Mouse (Mus musculus) gastrocnemius, postnatal 25 days (tissue): Measurements from ENCODE around the gene Vps13d. TPM values are rescaled to one million over a fixed set of nuclear protein-coding genes. Genes with fewer than 3 reads are reported as not detected.

ENCODE experiments used
- DNase-seq: peaks from one replicate; pipeline ENCODE4 v3.0.0; 2022
- total RNA-seq, 2 experiments: library from RNA; stranded (reverse); gene quantifications; 1 replicate in 1 of 2; 2 replicates in 1 of 2; pipeline ENCODE4 v1.2.3; 2021

The Vps13d gene
- total RNA-seq, 2 experiments from 2014 or later, result 26.7 to 32.8 TPM

DNA sequence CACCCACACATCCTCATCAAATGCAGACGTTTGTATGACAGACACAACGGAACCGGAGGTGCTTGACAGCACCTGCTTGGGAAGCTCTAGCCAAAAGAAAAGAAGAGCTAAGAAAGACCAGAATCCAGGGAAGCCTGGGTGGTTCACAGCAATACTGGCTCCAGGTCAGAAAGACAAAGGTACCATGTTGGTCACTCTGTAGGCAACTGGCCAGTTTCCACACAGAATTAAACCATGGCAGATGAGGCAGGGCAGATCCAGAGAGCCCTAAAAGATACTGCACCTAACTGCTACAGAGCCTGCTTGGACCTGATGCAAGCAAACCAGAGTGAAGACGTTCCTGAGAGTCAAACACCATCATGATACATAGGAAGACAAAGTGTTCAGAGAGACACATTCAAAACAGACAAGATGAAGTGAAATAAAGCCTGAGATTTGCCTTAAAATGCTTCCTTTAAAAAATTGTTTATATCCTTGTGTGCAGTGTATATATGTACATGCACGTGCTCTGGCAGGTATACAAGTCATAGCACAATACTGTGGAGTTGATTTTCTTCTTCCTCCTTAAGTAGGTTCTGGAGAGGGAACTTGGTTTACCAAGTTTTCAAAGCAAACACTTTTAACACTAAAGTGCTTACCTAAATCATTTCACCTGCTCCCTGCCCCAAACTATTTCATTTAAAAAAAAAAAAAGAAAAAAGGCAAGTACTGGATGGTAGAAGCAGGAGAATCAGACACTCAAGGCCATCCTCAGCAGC, 44.3 kb downstream of the Vps13d start:
- no peak for DNase-seq

DNA sequence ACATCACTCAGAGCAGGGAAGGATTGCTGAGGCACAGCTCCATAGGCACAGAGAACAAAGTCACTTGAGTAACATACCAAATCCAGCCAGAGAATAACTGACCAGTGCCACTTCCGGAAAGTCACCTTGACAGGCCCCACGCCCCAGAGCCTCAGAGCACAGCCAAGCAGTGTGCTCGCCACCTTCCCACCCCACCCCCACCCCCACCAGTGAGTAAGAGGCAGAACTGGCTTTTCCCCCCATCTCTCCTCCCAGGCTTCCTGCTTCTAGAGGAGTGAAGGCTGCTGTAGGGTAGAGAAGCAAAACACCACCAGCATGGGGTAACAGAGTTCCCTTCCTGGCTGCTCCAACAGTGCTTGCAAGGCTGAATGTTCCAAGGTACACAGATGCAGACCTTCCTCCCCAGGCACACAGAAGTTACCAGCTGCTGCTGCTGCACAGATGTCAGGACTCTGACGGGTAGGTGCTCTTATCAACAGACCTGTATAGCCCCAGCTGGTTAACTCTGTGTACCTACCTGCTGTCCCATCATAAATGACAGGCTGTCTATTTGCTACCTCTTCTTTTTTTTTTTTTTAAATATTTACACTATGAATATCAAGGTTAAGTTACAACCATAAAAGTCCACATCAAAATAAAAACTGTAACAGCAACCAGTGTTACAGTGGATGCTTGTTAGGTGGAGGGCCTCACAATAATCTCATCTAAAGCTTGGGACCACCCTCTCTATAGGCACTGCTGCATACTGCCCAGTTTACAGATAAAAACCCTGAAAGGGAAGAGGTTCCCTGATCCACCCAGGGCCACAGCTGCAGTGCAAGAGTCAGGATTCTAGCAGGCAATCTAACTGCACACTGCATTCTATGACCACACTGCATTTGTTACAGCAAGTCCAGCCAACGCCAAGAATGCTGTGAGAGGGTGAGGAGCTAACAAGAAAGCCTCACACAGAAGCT, 47.5 kb downstream of the Vps13d start:
- no peak for DNase-seq

DNA sequence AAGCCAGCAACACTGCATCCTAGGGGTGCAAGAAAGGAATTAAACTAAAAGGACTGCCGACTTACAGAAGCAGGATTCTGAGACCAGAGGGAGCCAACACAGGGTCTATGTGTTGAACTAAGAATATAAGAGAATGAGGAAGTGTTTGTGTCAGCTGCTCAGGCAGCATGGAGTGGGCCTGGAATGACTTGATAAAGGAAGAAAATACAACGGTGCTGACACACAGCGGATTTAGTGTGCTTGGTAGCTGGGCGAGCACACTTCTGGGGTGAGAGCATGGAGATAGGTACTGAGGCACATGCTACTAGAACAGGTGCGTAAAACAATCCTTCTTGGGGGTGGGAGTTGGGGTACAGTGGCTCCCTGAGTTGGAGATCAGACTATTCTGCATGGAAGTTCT, 51.3 kb downstream of the Vps13d start:
- DNase-seq, result no peak

DNA sequence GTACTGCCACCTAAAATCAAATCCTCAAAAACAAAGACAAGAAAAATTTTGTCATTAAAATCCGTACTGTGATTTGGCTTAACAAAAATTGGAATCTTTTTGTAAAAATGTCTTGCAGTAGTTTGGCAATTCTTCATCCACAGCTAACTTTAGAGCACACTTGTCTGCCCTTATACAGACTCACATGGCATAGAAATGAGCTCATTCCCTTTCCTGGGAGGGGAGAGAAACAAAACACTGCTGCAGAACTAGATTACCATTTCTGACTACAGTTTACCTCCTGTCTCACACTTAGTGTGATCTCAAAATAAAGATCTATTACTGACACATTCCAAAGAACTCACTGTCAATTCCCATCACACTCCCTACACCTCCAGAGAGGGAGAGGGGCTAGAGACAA, 58.1 kb downstream of the Vps13d start:
- DNase-seq, result no peak

DNA sequence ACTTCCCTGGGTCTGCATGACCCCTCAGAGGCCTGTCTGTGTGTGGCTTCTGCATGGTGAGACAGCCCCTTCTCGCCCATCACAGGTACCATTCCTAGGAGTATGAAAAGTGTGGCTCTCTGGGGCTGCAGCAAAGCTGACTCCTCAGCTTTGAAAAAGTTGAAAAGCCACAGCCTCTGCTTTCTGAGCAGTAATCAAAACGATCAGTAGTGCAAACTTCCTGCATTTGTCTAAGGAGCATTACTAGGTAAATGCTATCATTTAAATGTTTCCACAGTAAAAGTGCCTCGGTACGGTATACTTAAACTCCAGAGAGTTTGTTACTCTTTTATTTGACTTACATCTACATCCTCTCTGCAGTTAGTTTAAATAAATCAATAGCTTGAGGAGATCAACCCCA, 59.3 kb downstream of the Vps13d start:
- no peak for DNase-seq

DNA sequence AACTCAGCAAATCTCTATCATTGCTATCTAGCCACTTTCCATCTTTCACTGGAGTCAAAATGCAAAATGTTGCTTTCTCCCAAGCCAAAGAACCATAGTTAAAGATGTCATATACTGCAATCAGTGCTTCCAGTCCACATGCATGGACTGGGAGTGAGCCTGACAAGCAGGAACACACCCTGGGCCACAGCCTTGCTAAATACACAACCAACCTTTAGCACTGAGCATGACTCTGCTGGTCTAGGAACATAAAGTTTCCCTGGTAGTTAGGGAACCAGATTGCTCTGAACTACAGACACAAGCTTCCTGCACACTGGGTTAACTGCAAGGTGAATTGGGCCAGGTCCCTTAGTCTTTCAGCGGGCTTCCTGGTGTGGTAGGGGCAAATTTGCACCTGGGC, 64.0 kb downstream of the Vps13d start:
- DNase-seq, result no peak

DNA sequence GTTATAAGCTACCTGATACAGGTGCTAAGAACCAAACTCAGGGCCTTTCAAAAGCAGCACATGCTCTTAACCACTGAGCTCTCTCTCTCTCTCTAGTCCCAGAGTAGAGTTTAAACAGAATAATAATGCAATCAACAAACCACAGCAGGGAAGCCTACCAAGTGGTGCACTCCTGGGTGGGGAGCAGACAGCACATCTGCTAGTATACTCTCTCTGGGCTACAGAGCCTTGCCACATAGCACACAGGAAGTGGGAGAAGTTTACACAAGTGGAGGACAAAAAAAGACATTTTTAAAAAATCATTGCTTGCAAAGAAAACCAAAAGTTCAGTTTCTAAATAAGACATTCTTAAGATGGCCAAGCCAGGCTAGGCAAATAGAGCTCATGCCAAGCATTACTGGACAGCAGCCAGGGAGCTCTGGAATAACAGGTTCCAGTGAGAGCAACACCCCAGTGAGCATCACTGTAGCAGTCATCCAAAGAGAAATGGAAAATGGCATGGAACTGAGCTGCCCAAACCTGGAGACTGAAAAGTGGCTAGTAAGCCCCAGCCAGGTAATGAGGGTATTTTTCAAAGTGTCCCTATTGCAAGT, 64.8 kb downstream of the Vps13d start:
- DNase-seq, result peak; percentile 43

DNA sequence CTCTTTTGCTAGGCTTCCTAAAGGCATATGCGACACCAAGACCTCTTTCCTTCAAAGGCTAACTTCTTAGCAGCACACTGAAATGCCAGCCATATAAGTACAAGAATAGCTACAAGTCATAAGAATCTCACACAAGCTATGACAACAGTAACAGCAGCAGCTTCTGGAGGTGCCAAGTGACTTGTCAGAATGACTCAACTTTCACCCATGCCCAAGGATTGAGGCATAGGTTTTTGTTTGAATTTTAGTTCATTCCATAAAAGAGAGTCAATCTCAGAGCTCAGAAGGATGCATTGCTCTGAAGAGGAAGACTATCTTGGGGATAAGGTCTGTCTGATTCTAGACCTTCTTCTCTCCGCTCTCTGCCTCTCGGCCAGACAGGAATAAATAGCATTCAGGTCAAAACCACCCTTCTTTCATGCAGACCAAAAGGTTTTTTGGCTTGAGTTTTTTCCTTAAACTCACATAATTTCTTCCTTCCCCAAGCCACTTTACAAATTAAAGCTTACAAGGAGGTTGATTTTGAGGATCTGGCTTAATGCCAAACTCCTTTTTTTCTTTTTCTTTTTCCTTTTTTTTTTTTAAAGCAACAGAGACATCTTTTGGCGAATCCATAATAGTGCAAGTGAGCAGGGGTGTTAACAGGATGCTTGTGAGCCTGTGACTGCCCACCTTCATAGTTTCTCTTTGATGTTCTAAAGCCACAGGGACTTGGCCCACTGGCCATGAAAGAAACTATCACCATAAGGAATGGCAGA, 69.2 kb downstream of the Vps13d start:
- no peak for DNase-seq

DNA sequence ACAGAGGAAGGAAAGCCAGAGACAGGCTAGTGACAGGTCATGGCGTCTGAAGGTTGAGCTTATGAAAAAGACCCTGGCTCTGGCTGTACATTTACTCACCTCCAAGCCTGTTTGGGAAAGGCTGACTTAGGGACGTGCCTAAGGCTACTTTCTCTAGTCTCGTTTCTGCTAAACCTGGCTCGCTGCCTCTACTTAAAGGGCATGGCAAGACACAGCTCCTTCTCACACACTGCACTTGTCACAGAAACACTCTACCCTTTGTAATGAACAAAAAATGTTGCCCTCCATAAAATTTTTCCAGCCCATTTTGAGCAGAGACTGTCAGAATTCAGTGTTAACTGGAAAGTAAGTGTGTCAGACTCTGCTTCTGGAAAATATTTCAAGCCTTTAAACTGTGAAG, 70.4 kb downstream of the Vps13d start:
- DNase-seq, result no peak

DNA sequence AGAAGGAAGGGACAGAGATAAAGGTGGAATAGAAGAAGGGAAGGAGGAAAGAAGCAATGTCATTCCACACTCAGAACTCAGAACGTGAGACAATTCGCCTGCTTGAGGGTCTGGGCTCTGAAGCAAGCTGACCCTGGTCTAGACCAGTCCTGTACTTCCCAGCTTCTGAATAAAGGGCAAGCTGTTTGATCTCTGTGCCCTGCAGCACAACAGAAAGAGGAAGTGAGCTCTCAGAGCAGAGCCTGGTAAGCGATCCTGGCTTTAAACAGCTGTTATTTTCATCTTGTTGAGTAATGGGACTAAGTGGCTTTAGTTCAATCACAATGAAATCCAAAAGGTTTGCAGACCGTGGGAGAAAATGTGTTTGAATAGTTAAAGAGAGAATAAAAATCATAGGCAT, 83.2 kb downstream of the Vps13d start:
- DNase-seq, result no peak

DNA sequence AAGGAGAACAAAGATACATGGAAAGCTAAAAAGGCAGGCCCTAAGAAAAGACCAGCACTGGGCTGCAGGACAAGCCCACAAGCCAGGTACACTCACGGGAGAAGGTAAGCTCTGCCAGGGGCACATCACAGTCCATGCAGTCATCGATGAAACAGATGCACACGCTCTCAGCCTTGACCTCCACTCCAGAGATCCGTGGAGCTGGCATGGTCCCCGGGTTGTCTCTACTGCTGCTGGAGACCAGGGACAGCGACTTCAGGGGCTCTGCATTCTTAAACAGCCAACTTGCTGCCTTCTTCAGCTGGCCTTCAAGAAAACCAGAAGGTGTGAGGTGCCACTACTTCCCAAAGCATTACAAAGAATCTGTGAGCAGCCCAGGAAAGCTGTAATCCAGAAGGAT, 84.1 kb downstream of the Vps13d start:
- no peak for DNase-seq

DNA sequence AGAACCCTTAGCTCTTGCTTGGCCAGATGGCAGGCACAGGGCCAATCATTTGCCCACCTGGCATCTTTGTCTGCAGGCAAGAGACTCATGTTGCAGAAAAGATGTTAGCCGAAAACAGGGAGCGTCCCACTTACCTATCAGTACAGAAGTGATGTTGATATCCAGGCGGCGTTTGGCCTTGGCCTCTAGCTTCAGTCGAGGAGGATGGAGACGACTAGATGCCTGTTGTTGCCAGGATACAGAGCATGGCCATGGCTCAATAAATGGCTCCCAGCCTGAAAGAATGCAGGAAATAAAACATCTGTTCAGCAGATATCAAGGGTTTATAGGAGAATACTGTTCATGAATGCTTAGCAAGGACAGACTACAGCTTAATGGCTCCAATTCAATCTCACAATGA, 88.0 kb downstream of the Vps13d start:
- DNase-seq, result no peak

DNA sequence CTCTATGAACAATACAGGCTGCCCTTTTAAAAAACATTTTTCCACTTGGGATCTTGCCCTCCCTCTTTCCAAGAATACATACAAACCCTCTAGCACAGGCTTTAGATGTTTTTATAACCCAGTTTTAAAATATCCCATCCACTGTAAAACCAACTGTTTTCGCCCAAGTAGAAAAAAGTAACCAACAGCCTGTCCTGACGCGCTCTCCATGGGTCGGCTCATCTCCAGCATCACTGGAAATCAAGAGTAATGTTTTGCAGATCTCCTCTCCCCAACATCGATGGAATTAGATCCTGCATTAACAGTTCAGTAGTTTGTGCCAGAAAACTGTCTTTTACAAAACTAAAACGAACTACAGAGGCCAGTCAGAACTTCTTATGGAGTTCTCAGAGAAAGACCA, 89.5 kb downstream of the Vps13d start:
- no peak for DNase-seq

DNA sequence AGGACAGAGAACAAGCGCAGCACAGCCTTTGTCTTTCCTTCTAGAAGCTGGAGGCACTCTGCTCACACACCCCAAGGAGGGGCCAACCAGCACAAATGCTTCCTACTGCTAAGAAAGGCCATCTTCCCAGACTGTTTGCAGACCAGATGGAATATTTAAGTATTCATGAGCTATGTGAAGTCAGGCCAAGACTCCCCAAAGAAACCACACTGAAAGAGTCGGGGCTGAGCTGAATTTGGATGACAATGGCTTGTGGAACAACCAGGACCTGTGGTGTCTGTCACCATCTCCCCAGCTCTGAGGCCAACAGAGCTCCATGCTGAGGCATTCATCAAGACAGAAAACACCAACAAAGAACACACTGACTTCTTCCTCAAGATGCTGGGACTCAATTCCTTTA, 89.9 kb downstream of the Vps13d start:
- no peak for DNase-seq

DNA sequence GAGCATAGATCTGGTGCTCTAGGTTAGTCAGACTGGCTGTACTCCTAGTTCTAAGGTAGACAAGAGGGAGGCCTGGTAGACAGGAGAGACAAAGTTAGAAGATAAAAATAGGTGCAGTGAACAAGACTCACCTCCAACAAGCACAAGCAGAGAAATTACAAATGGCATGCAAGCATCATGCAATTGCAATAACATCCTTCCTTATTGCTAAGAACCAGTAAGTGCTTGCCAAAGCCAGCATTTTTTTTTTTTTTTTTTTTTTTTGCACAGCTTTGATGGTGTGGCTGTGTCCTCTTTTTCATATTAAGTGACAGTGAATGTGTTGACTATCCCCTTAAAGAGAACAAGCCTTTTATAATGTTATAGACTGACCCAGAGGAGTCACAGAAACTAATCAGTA, 91.2 kb downstream of the Vps13d start:
- DNase-seq, result no peak

DNA sequence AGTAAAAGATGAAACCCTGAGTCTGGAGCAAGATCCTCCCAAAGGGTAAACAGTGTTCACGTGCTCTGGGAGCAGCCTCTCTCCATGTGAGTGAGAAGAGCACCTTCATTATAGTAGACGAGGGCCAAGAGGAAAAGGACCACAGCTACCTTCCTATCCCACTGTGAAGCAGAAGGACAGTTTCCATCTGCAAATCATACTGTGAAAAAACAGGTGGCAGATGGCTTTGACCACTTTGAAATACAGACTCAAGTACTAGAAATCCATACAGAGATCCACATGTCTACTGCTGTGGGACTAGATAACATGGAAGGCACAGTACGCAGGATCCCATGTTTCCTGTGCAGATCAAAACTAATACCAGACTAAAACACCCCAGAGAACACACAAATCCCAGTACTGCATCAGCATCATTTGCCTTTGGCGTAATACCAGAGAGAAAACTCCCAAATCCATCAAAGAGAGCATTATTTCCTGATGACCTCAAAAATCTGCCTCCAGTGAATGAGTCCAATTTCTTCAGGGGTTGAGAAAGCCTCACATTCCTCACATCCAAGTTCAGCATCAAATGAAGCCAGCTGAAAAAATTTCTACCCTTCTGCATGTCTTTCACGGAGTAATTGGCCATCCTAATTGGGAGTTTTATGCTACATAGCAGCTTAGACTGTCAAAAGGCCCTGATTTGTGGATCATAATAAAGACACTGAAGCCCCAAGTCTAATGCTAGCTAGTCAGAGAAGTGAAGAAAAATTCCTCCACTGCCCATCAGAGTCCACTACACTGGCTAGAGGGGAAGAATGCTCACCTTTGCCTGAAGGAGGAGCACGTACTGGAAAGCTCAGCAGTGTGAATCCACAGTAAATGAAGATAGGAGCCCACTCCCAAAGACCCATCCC, 92.7 kb downstream of the Vps13d start:
- DNase-seq, result no peak

DNA sequence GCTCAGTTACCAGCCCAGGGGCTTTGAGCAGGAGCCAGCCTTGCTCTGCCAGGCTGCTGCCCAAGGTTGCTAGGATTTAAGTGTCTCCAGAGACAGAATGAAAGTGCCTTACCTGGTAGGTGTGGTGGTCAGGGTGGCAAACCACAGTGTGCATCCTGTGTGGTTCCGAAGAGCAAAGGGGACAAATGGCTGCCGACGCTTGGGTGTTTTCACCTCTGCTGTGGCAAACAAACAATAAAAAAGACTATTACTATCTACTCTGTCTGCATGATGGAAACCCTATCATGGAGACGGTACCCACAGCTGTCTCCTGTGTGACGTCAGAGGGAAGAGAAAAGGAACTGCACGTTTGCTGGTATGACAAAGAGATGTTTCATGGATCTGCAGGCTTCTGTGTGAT, 95.0 kb downstream of the Vps13d start:
- DNase-seq, result no peak

DNA sequence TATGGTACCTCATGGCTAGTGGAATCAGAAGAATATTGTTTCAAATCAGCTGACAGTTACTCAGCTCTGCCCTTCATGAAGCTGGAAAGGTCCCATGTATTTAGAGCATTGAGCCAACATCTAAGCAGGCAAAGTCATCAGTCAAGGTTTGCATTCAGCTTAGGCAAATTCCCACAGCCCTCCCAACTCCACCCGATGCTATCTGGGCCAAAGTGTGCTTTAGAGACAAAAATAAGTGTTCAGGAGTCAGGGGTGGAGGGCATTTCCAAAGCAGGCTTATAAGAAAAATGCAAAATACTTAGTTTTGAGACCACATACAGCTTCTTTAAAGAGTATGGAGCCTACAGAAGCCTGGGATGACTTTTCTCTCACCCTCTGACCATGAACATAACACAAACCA, 95.5 kb downstream of the Vps13d start:
- no peak for DNase-seq

DNA sequence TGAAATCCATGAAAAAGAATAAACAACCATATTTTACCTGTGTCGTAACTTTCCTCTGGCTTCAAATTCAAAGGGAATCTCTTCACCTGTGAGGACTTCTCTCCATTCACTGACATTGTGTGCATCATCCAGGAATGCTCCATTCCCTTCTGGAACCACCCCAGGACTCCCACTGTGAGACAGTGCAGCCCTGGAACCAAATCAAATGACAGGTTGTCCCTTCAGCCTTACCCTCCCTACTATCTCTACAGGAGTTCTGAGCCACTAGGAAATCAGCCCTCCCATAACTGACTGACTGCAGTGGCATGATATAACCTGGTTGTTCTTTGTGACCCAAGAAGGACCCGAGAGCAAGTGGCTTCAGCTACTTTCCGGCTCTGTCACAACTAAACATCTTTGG, 96.8 kb downstream of the Vps13d start:
- no peak for DNase-seq

DNA sequence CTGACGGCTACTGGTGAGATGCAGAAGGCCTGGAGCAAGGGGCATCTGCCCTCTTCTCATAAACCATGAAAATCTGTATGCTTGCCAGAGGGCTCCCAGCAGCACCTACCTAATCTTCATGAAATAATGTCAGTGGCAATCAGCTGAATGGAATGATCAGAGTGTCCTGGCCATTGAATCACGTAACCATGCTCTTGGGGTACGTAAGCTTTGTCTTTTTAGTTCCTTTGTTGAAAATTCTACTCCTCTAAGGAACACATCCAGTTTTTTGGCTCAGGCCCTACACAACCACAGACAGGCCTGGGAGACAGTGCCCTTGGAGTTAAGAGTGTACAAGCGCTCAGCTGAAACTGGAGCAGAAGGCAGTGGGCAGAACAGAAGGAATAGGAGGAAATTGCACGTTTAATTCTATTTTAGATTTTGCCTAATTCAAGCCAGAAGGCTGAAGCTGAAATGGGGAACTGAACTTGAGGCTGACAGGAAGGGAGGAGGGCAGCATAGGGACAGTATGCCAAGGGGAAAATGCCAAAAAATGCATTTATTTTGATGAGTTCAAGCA, 98.2 kb downstream of the Vps13d start:
- no peak for DNase-seq

DNA sequence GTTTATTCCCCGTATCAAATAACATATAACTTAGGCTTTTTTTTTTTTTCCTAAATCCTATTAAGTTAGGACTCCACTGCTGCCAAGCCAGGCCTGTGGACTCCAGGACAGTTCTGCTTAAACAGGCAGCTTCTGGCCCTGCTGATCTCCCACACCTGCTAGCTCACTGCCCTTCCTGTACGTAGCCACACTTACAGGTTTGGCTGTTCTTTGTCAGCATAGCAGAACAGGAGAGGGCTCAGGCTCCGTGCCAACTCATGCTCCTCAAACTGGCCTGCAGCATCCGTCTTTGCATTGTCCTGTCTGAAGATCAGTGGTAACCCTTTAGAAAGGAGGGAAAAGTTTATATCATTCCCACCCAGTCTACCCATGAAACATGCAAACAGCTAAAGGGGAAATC, 108.3 kb downstream of the Vps13d start:
- no peak for DNase-seq
